Mouse (Mus musculus) liver, embryonic 14.5 days (tissue): ENCODE results near the gene Nrxn2. TPM values are rescaled to one million over a fixed set of nuclear protein-coding genes. Genes with fewer than 3 reads are reported as not detected.

Experiments used
- ATAC-seq: fragments of 200-750 bp; cut with Nextera tagmentation; 2 replicates; pipeline ENCODE4 v1.8.0; 2017; ENCODE audit warnings: moderate number of reproducible peaks, mild to moderate bottlenecking, moderate library complexity; ENCODE audit not compliant: insufficient read depth
- DNase-seq, 3 experiments: peaks; one replicate each; pipeline ENCODE4 v3.0.0-alpha.2; 2012 to 2013; ENCODE audit warnings: low read depth in 3 of 3, low spot score in 3 of 3
- H3K27ac ChIP-seq: fragments of 300-500 bp; sonication (generic); 2 replicates; pipeline ENCODE4 v1.5.1; 2014; ENCODE audit warnings: moderate library complexity, mild to moderate bottlenecking, control low read depth, inconsistent platforms
- H3K27me3 ChIP-seq: fragments of 300-500 bp; sonication (generic); 2 replicates; pipeline ENCODE4 v1.6.1; 2014; ENCODE audit warnings: mild to moderate bottlenecking, low read length, moderate library complexity; ENCODE audit not compliant: control insufficient read depth, insufficient read depth
- H3K36me3 ChIP-seq: fragments of 300-500 bp; sonication (generic); replicated peaks from 2 replicates; pipeline ENCODE4 v1.6.1; 2014; ENCODE audit warnings: low read depth; ENCODE audit not compliant: control insufficient read depth, insufficient read depth
- H3K4me1 ChIP-seq, 2 experiments: fragments of 200-500 bp in 1 of 2; fragments of 300-500 bp in 1 of 2; sonication (generic) in 1 of 2; replicated peaks; 2 replicates each; pipeline ENCODE4 v1.6.1; 2012 to 2014; ENCODE audit warnings: antibody characterized with exemption in 1 of 2, inconsistent platforms in 1 of 2, low read length in 1 of 2; ENCODE audit not compliant: control insufficient read depth in 2 of 2, insufficient read depth in 2 of 2
- H3K4me2 ChIP-seq: fragments of 300-500 bp; sonication (generic); 2 replicates; pipeline ENCODE4 v1.6.1; 2014; ENCODE audit warnings: low read depth, mild to moderate bottlenecking, control low read depth, moderate library complexity
- H3K4me3 ChIP-seq, 2 experiments: fragments of 200-500 bp in 1 of 2; fragments of 300-500 bp in 1 of 2; sonication (generic) in 1 of 2; 2 replicates each; pipeline ENCODE4 v1.5.1; 2012 to 2014; ENCODE audit warnings: low read depth in 2 of 2, low read length in 2 of 2, mild to moderate bottlenecking in 2 of 2, control low read depth in 1 of 2, inconsistent platforms in 1 of 2, moderate library complexity in 1 of 2; ENCODE audit not compliant: insufficient read depth in 1 of 2
- H3K9ac ChIP-seq: fragments of 300-500 bp; sonication (generic); replicated peaks from 2 replicates; pipeline ENCODE4 v1.6.1; 2014; ENCODE audit warnings: mild to moderate bottlenecking, control low read depth, moderate library complexity
- H3K9me3 ChIP-seq: fragments of 300-500 bp; sonication (generic); 2 replicates; pipeline ENCODE4 v1.6.1; 2016; ENCODE audit warnings: low read length, mixed read lengths; ENCODE audit not compliant: control insufficient read depth
- CTCF ChIP-seq: IDR thresholded peaks from 2 replicates; pipeline ENCODE4 v1.5.1; 2016; ENCODE audit warnings: antibody characterized with exemption, low read depth, control low read depth
- EP300 ChIP-seq: IDR thresholded peaks from 2 replicates; pipeline ENCODE4 v1.6.1; 2016; ENCODE audit warnings: antibody characterized with exemption, low read depth
- WGBS: fragments of 180-500 bp; shearing (Covaris S2); extraction: QIAGEN DNeasy Blood & Tissue Kit; methylation state at CpG from one replicate; pipeline ENCODE4 v1.1.7; 2014; ENCODE audit not compliant: insufficient replicate concordance; 5-methylcytosine and 5-hydroxymethylcytosine counted together
- polyA plus RNA-seq, 2 experiments: library from polyadenylated mRNA; depleted of rRNA in 1 of 2; stranded (reverse) in 1 of 2; unstranded in 1 of 2; fragments of >200 nt; fragmentation: Nextera tagmentation in 1 of 2; extraction: Ambion mirVana in 1 of 2; gene quantifications; 2 replicates each; pipeline versions ENCODE4 v1.2.1 to v1.2.3; 2012 to 2014

The Nrxn2 gene
- polyA plus RNA-seq, 2 experiments, result 0.27 to 0.46 TPM

- ATAC-seq, result no peak
- Histone ChIP-seq H3K4me1 (no peaks in the 10 kb centered on the region), H3K4me2 (no peak overlapping the region), H3K4me3 (no peak overlapping the region), H3K36me3 (no peaks in the 10 kb centered on the region), H3K27ac (no peak overlapping the region), H3K9me3 (no peaks in the 10 kb centered on the region), H3K9ac (no peak overlapping the region), H3K27me3 (peaks cover 69% of the 10 kb centered on the region)
- DNase-seq, result no peak
- TF ChIP-seq EP300, result no peak
- no peak for TF ChIP-seq CTCF
- WGBS, result 15% methylated on average over 6 of the region's 6 CpGs
These were observed 78.1 kb downstream of the Nrxn2 start for GRCm38 (mm10) chr19:6496462-6497149.

GRCm38 (mm10) chr19:6497150-6497801, 78.7 kb downstream of the Nrxn2 start:
- peaks cover 76% of the 10 kb centered on the region for H3K27me3 ChIP-seq
- H3K27ac ChIP-seq, result no peak overlapping the region
- H3K9me3 ChIP-seq, result no peaks in the 10 kb centered on the region
- DNase-seq (no peak), ATAC-seq (no peak)
- WGBS, result 2% methylated on average over 28 of the region's 39 CpGs
- peak overlapping the region; percentile 26 for H3K4me2 ChIP-seq
- H3K4me1 ChIP-seq, result no peaks in the 10 kb centered on the region
- no peaks in the 10 kb centered on the region for H3K36me3 ChIP-seq
- H3K4me3 ChIP-seq, result no peak overlapping the region
- TF ChIP-seq CTCF, result no peak
- TF ChIP-seq EP300, result no peak
- no peak overlapping the region for H3K9ac ChIP-seq

GRCm38 (mm10) chr19:6497803-6498202, 79.3 kb downstream of the Nrxn2 start:
- no peak for ATAC-seq
- H3K9me3 ChIP-seq, result no peaks in the 10 kb centered on the region
- WGBS, result under 1% methylated on average over 39 of the region's 39 CpGs

GRCm38 (mm10) chr19:6498350-6499131, 80.0 kb downstream of the Nrxn2 start:
- no peak overlapping the region for H3K9ac ChIP-seq
- no peaks in the 10 kb centered on the region for H3K4me1 ChIP-seq
- H3K36me3 ChIP-seq, result no peaks in the 10 kb centered on the region
- DNase-seq (no peak), ATAC-seq (no peak)
- no peak overlapping the region for H3K4me2 ChIP-seq
- peaks cover 85% of the 10 kb centered on the region for H3K27me3 ChIP-seq
- no peak for TF ChIP-seq EP300
- TF ChIP-seq CTCF, result no peak
- H3K4me3 ChIP-seq, result no peak overlapping the region
- no peak overlapping the region for H3K27ac ChIP-seq
- H3K9me3 ChIP-seq, result no peaks in the 10 kb centered on the region
- 6% methylated on average over 25 of the region's 38 CpGs for WGBS

More at GRCm38 (mm10) chr19:6497803-6498202, 79.3 kb downstream of the Nrxn2 start:
- Histone ChIP-seq H3K9ac (no peak overlapping the region), H3K27ac (no peak overlapping the region), H3K4me1 (no peaks in the 10 kb centered on the region), H3K4me3 (no peak overlapping the region), H3K4me2 (peak overlapping the region; percentile 26), H3K36me3 (no peaks in the 10 kb centered on the region), H3K27me3 (peaks cover 81% of the 10 kb centered on the region)
- TF ChIP-seq CTCF (no peak), EP300 (no peak)
- no peak for DNase-seq
